Mouse (Mus musculus) forebrain, embryonic 14.5 days (tissue): ENCODE measurements around the gene Pofut2. TPM values are rescaled to one million over a fixed set of nuclear protein-coding genes. Genes with fewer than 3 reads are reported as not detected.
"Not testable (repeated sequence)": the region's sequence is repeated elsewhere in the genome, so short reads cannot be mapped to it uniquely, and the experiment has no call there.

Experiments
- ATAC-seq: fragments of 200-750 bp; cut with Nextera tagmentation; 2 replicates; pipeline ENCODE4 v1.8.0; 2017; ENCODE audit warnings: mild to moderate bottlenecking, moderate library complexity
- DNase-seq: peaks from one replicate; pipeline ENCODE4 v3.0.0-alpha.2; 2015; ENCODE audit warnings: low spot score
- H3K27ac ChIP-seq: fragments of 300-500 bp; sonication (generic); 2 replicates; pipeline ENCODE4 v1.5.1; 2014; ENCODE audit warnings: low read depth, mild to moderate bottlenecking, control low read depth, low read length, moderate library complexity
- H3K27me3 ChIP-seq: fragments of 300-500 bp; sonication (generic); replicated peaks from 2 replicates; pipeline ENCODE4 v1.6.1; 2014; ENCODE audit warnings: low read length, control low read depth, mixed read lengths; ENCODE audit not compliant: control insufficient read depth, insufficient read depth
- H3K36me3 ChIP-seq: fragments of 300-500 bp; sonication (generic); 2 replicates; pipeline ENCODE4 v1.6.1; 2014; ENCODE audit warnings: low read length, control low read depth; ENCODE audit not compliant: control insufficient read depth, insufficient read depth
- H3K4me1 ChIP-seq: fragments of 300-500 bp; sonication (generic); 2 replicates; pipeline ENCODE4 v1.6.1; 2014; ENCODE audit warnings: antibody characterized with exemption, low read length, control low read depth; ENCODE audit not compliant: control insufficient read depth, insufficient read depth
- H3K4me2 ChIP-seq: fragments of 300-500 bp; sonication (generic); 2 replicates; pipeline ENCODE4 v1.6.1; 2014; ENCODE audit warnings: mild to moderate bottlenecking, control low read depth, low read length
- H3K4me3 ChIP-seq: fragments of 300-500 bp; sonication (generic); 2 replicates; pipeline ENCODE4 v1.5.1; 2014; ENCODE audit warnings: low read depth, low read length, control low read depth
- H3K9ac ChIP-seq: fragments of 300-500 bp; sonication (generic); 2 replicates; pipeline ENCODE4 v1.6.1; 2014; ENCODE audit warnings: mild to moderate bottlenecking, low read length, control low read depth, moderate library complexity
- H3K9me3 ChIP-seq: fragments of 300-500 bp; sonication (generic); replicated peaks from 2 replicates; pipeline ENCODE4 v1.6.1; 2016; ENCODE audit warnings: low read length, control low read depth, mixed read lengths; ENCODE audit not compliant: control insufficient read depth
- WGBS: fragments of 180-500 bp; shearing (Covaris S2); extraction: QIAGEN DNeasy Blood & Tissue Kit; methylation state at CpG from one replicate; pipeline ENCODE4 v1.1.7; 2014; 5-methylcytosine and 5-hydroxymethylcytosine counted together
- polyA plus RNA-seq: library from polyadenylated mRNA; unstranded; fragments of >200 nt; fragmentation: Nextera tagmentation; extraction: Ambion mirVana; gene quantifications from 2 replicates; pipeline ENCODE4 v1.2.1, GENCODE M21; 2014

Gene Pofut2
- polyA plus RNA-seq, 1 experiment from 2014 or later: 44.1 TPM

DNA sequence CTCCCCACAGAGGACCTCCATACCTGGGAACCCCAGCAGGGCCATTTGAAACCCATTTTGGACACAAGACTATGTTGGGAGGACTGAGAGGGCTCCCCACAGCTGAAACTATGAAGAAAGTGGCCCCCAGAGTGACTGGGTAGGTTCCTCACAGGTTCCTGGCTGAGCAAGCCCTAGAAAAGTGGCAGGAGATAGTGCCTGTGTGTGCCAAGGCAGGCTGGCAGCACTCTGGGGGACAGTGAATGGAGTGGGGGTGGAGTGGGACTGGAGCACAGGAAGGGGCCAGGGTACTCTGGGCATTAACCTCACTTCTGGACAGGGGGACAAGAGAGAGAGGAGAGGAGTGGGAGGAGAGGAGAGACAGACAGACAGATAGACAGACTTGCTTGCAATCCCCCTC is 14.8 kb downstream of the Pofut2 start:
- no peak for ATAC-seq
- H3K27me3 ChIP-seq: no peaks in the 10 kb centered on the region
- H3K4me1 ChIP-seq: 0 out of 2 replicates have a peak, but pooled peaks cover 2% of the 10 kb centered on the region

DNA sequence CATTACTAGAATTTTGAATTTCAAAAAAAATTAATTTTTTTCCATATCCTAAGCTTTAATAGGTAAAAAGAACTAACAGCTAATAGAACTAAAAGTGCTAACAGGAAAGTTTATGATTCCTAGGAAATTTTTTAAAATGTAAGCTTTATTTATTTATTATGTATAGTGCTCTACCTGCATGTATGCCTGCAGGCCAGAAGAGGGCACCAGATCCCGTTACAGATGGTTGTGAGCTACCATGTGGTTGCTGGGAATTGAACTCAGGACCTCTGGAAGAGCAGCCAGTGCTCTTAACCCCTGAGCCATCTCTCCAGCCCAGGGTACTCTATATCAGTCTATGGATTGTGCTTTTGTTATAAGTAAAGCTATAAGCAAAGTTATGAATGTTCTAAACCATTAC is 23.1 kb downstream of the Pofut2 start:
- H3K4me2 ChIP-seq, H3K27ac ChIP-seq, H3K4me1 ChIP-seq, H3K36me3 ChIP-seq, H3K9me3 ChIP-seq, H3K4me3 ChIP-seq, DNase-seq, H3K9ac ChIP-seq, ATAC-seq, H3K27me3 ChIP-seq: not testable (repeated sequence)
- 69% methylated on average over 1 of the region's 1 CpGs for WGBS

More for the DNA sequence above, 14.8 kb downstream of the Pofut2 start:
- no peak overlapping the region for H3K4me3 ChIP-seq
- H3K9me3 ChIP-seq: no peaks in the 10 kb centered on the region
- no peak overlapping the region for H3K27ac ChIP-seq
- no peak for DNase-seq
- no peak overlapping the region for H3K9ac ChIP-seq
- H3K36me3 ChIP-seq: peaks cover 20% of the 10 kb centered on the region
- no peak overlapping the region for H3K4me2 ChIP-seq

DNA sequence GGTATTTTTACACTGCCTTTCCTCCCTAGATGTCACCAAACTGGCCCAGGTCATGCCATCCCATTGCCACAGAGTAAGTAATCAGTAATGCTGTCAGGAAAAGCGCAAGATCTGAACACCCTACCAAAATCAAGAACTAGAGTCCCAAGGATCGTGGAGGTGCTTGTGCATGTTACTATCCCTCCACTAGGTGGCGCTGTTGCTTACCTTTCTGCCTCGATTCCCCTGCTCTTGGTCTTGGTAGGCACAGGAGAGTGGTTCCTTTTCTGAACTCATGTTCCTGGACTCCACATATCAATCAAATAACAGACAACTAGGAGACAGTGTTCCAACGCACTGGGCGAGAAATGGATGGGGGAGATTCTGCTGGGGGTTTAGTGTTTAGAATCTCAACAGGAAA is 23.8 kb downstream of the Pofut2 start:
- H3K27ac ChIP-seq: no peak overlapping the region
- H3K4me1 ChIP-seq: no peaks in the 10 kb centered on the region
- no peaks in the 10 kb centered on the region for H3K27me3 ChIP-seq
- no peak overlapping the region for H3K4me3 ChIP-seq
- WGBS: 13% methylated on average over 6 of the region's 6 CpGs
- H3K4me2 ChIP-seq: no peak overlapping the region
- DNase-seq (peak; percentile 82), ATAC-seq (no peak)
- no peak overlapping the region for H3K9ac ChIP-seq
- no peaks in the 10 kb centered on the region for H3K36me3 ChIP-seq
- no peaks in the 10 kb centered on the region for H3K9me3 ChIP-seq

DNA sequence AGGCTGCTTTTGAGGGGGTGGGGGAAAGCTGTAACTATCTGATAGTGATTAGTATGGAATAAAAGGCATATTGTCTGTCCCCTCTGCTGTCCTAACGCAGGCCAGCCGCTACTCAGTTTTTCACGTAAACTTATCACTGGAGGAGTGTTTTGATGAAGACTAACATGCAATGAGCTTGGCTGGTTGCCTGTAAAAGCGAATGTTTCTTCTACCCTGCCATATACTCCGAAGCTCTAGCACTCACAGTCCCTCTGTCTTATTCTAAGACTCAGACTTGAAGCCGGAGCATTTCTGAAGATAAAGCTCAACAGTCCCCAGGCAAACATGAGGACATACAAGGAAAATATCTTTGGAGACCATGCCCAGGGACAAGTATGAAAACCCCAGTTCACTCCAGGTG is 25.8 kb downstream of the Pofut2 start:
- 63% methylated on average over 6 of the region's 6 CpGs for WGBS
- H3K4me3 ChIP-seq: no peak overlapping the region
- no peak for ATAC-seq
- no peak overlapping the region for H3K27ac ChIP-seq
- H3K9ac ChIP-seq: no peak overlapping the region
- no peaks in the 10 kb centered on the region for H3K27me3 ChIP-seq
- H3K4me1 ChIP-seq: no peaks in the 10 kb centered on the region
- DNase-seq: no peak
- H3K9me3 ChIP-seq: no peaks in the 10 kb centered on the region
- H3K36me3 ChIP-seq: no peaks in the 10 kb centered on the region
- H3K4me2 ChIP-seq: no peak overlapping the region

DNA sequence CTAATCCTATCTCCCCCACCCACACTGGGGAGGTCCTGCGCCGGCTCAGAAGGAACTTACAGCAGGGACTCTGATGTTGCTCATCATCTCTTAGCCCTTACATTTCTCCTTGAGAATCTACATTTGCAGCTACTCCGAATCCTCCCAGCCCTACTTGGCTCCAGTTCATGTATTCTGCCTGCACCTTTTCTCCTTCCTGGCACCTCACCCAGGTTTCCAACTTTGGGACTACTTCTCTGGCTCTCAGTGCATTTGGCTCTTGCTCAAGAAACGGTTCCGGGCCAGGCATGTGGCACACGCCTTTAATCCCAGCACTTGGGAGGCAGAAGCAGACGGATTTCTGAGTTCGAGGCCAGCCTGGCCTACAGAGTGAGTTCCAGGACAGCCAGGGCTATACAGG is 28.6 kb downstream of the Pofut2 start:
- H3K4me1 ChIP-seq: no peaks in the 10 kb centered on the region
- no peak for ATAC-seq
- no peaks in the 10 kb centered on the region for H3K36me3 ChIP-seq
- WGBS: 77% methylated on average over 8 of the region's 8 CpGs
- H3K9ac ChIP-seq: no peak overlapping the region
- H3K9me3 ChIP-seq: no peaks in the 10 kb centered on the region
- H3K4me3 ChIP-seq: no peak overlapping the region
- no peak for DNase-seq
- H3K27me3 ChIP-seq: no peaks in the 10 kb centered on the region
- no peak overlapping the region for H3K4me2 ChIP-seq
- no peak overlapping the region for H3K27ac ChIP-seq

DNA sequence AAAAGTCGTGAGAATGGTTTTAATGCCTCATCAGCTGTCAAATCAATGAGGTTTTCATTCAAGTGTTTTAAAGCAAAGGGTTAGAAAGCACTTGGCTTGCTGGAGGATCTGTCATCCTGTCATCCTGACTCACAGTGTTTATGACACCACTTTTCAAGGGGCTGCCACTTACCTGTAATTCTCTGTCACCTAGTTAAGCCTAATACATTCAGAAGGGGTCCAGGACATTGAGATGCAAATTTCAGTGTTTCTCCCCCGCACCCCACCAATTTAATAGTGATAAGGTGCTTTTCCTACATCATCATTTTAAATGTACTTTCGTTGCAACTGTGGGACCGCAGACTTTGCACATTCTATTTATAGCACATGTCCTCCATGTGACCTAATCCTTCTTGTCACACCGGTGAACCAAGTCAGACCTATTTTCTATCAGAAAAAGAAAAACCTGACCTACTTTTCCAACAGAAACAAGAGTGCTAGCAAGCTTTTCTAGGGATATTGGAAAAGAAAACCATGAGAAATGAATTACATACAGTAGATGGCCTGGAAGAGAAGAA is 29.7 kb downstream of the Pofut2 start:
- Histone ChIP-seq H3K4me1 (no peaks in the 10 kb centered on the region), H3K4me3 (no peak overlapping the region), H3K27ac (no peak overlapping the region), H3K4me2 (no peak overlapping the region), H3K27me3 (no peaks in the 10 kb centered on the region), H3K36me3 (no peaks in the 10 kb centered on the region), H3K9me3 (no peaks in the 10 kb centered on the region), H3K9ac (no peak overlapping the region)
- 61% methylated on average over 5 of the region's 5 CpGs for WGBS
- ATAC-seq: no peak
- DNase-seq: peak; percentile 34

DNA sequence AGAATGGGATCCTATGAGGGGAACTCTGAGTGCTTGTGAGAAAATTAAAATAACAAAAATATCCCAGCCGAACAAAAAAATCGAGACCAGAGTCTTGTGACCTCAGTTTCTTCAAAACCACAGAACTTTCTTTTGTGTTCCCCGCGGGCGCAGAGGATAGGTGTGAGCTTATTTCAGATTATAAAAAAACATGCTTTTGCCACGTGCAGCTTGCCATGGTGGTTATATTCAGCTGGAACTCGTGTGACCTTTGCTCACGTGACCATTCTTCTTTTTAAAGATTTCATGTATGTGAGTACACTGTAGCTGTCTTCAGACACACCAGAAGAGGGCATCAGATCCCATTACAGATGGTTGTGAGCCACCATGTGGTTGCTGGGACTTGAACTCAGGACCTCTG is 30.5 kb downstream of the Pofut2 start:
- Histone ChIP-seq H3K9me3 (no peaks in the 10 kb centered on the region), H3K4me1 (no peaks in the 10 kb centered on the region), H3K27ac (no peak overlapping the region), H3K9ac (no peak overlapping the region), H3K27me3 (no peaks in the 10 kb centered on the region), H3K36me3 (no peaks in the 10 kb centered on the region), H3K4me3 (no peak overlapping the region), H3K4me2 (no peak overlapping the region)
- 92% methylated on average over 8 of the region's 8 CpGs for WGBS
- ATAC-seq (no peak), DNase-seq (no peak)

DNA sequence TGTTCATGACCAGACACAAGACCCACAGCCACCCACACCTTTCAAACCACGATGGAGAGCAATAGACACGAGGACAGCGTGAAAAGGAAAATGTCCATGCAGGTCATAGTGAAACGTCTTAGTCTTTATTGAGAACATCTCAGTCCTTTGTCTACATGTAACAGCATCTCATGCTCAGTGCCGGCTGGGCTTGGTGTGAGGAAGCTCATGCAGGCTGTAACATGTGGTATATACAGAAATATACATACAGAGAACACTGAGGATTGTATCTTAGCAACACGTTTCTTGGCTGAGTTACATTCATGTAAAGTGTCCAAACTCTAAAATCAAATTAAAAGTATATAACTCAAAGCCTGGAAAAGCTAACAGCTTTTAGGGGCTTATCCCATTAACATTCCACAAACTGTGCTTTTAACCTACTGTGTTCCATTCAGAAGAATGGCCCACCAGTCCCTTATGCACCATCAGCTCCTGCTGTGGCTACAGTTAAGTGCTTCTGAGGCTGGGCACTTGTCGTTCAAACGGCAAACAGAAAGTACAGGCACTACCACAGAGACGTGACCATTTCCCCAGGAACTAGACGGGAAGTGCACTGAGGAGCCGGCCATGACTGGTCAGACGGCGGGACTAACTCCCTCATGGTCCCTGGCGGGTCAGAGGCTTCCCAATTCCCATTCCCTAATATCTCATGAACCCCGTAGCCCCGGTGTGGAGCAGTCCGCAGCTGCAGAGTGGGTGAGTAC is 31.8 kb downstream of the Pofut2 start:
- Histone ChIP-seq H3K36me3 (no peaks in the 10 kb centered on the region), H3K27ac (peak overlapping the region; percentile 33; the same call in 1 of the 2 replicates), H3K27me3 (no peaks in the 10 kb centered on the region), H3K9ac (no peak overlapping the region), H3K9me3 (no peaks in the 10 kb centered on the region), H3K4me2 (no peak overlapping the region), H3K4me3 (no peak overlapping the region), H3K4me1 (no peaks in the 10 kb centered on the region)
- DNase-seq: peak; percentile 22
- WGBS: 78% methylated on average over 17 of the region's 17 CpGs
- ATAC-seq: no peak

DNA sequence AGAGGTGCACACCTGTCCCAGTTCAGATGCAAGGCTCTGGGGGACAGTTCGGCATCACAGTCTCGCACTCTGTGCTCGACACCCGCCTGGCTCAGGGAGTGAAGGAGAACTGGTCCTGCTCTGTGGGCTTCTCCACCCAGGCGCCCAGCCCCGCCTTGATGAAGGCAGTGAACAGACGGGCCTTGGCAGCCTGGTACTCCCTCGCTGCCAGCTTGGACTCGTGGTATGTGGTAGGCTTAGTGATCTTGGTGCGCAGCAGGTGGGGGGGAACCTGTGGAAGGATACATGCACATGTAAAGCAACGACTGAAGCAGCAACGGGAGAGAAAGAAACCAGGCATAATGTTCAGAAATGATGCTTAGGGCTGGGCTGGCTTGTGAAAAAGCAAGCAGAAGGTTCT is 35.7 kb downstream of the Pofut2 start:
- DNase-seq: no peak
- 90% methylated on average over 12 of the region's 12 CpGs for WGBS
- H3K27me3 ChIP-seq: no peaks in the 10 kb centered on the region

More for the DNA sequence above, 35.7 kb downstream of the Pofut2 start:
- Histone ChIP-seq H3K36me3 (no peaks in the 10 kb centered on the region), H3K9me3 (no peaks in the 10 kb centered on the region), H3K9ac (no peak overlapping the region), H3K4me3 (no peak overlapping the region), H3K4me1 (no peaks in the 10 kb centered on the region), H3K27ac (no peak overlapping the region), H3K4me2 (no peak overlapping the region)
- no peak for ATAC-seq
